Mouse (Mus musculus) stomach, embryonic 16.5 days (tissue): Measurements from ENCODE around the gene Smim10l1. TPM values are rescaled to one million over a fixed set of nuclear protein-coding genes. Genes with fewer than 3 reads are reported as not detected.

Experiments used
- ATAC-seq: fragments of 200-750 bp; cut with Nextera tagmentation; 2 replicates; pipeline ENCODE4 v1.8.0; 2017; ENCODE audit warnings: moderate number of reproducible peaks, moderate TSS enrichment; ENCODE audit not compliant: insufficient read depth, low FRiP score
- H3K27ac ChIP-seq: fragments of 300-500 bp; sonication (generic); 2 replicates; pipeline ENCODE4 v1.5.1; 2014; ENCODE audit warnings: low read length
- H3K27me3 ChIP-seq: fragments of 300-500 bp; sonication (generic); 2 replicates; pipeline ENCODE4 v1.6.1; 2014; ENCODE audit warnings: low read length, control low read depth, mixed read lengths; ENCODE audit not compliant: control insufficient read depth, insufficient read depth
- H3K36me3 ChIP-seq: fragments of 300-500 bp; sonication (generic); 2 replicates; pipeline ENCODE4 v1.6.1; 2014; ENCODE audit warnings: low read length; ENCODE audit not compliant: control insufficient read depth, insufficient read depth
- H3K4me1 ChIP-seq: fragments of 300-500 bp; sonication (generic); 2 replicates; pipeline ENCODE4 v1.6.1; 2014; ENCODE audit warnings: low read length, control low read depth, mixed read lengths; ENCODE audit not compliant: control insufficient read depth, insufficient read depth
- H3K4me2 ChIP-seq: fragments of 300-500 bp; sonication (generic); 2 replicates; pipeline ENCODE4 v1.6.1; 2014; ENCODE audit warnings: low read depth, low read length, mixed read lengths
- H3K4me3 ChIP-seq: fragments of 300-500 bp; sonication (generic); replicated peaks from 2 replicates; pipeline ENCODE4 v1.5.1; 2014; ENCODE audit warnings: mild to moderate bottlenecking, low read length
- H3K9ac ChIP-seq: fragments of 300-500 bp; sonication (generic); 2 replicates; pipeline ENCODE4 v1.6.1; 2014; ENCODE audit warnings: low read length
- H3K9me3 ChIP-seq: fragments of 300-500 bp; sonication (generic); replicated peaks from 2 replicates; pipeline ENCODE4 v1.6.1; 2016; ENCODE audit warnings: low read length, control low read depth; ENCODE audit not compliant: control insufficient read depth
- WGBS: fragments of 180-500 bp; shearing (Covaris S2); extraction: QIAGEN DNeasy Blood & Tissue Kit; methylation state at CpG from one replicate; pipeline ENCODE4 v1.1.7; 2014; 5-methylcytosine and 5-hydroxymethylcytosine counted together
- polyA plus RNA-seq: library from polyadenylated mRNA; unstranded; fragments of >200 nt; fragmentation: Nextera tagmentation; extraction: Ambion mirVana; gene quantifications from 2 replicates; pipeline ENCODE4 v1.2.1, GENCODE M21; 2015

Smim10l1 gene
- polyA plus RNA-seq = 74.9 and 82.3 TPM in 2 replicates

DNA sequence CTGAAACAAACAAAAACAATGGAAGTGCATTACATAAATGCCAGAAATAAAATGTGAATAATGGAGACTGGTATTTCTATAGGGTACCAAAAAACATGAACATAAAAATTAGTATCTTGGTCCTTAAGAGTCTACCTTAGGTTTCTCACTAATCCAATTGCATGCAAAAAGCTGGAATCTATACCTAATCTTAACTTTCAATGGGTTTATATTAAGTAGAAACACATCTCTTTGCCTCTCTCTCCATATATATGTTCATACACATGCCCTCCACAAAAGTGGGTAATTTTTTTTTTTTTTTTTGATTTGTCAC is at the start of gene Smim10l1:
Smim10l1 (plus strand) TSS at position 301 of the 313 bp plus-strand sequence.
- Histone ChIP-seq H3K36me3 (peaks cover 3% of the 10 kb centered on the region; the same call in 1 of the 2 replicates), H3K9ac (peak within 1 kb of the TSS; percentile 97), H3K4me2 (peak within 1 kb of the TSS; percentile 73), H3K4me3 (peak within 1 kb of the TSS; percentile 70), H3K27ac (peak within 1 kb of the TSS; percentile 96), H3K27me3 (no peaks in the 10 kb centered on the region), H3K4me1 (no peaks in the 10 kb centered on the region), H3K9me3 (no peaks in the 10 kb centered on the region)
- ATAC-seq = no peak

DNA sequence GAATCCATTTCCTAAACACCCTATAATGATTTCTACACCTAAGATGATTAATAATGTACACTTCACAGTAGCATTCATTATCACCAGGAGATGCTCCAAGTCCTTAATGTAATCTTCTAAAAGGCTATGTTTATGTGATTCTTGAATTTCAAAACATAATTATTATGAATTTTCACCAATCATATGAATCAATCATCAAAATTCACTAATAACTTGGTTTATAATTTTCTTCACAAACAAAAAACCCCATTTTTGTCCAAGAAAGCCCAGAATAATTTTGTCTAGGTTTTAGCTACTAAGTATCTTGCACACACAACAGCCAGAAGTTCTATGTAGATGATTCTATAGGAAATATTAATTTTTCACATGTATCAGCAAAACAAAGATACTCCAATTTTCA is 49.0 kb upstream of the Smim10l1 start, which contains the start of gene Tas2r140:
Tas2r140 (minus strand) TSS at position 101 of the 400 bp plus-strand sequence.
- ATAC-seq = no peak
- Histone ChIP-seq H3K4me3 (no peak within 1 kb of the TSS), H3K27me3 (no peaks in the 10 kb centered on the region), H3K27ac (no peak within 1 kb of the TSS), H3K9me3 (no peaks in the 10 kb centered on the region), H3K4me1 (no peaks in the 10 kb centered on the region), H3K4me2 (no peak within 1 kb of the TSS), H3K36me3 (no peaks in the 10 kb centered on the region), H3K9ac (no peak within 1 kb of the TSS)

DNA sequence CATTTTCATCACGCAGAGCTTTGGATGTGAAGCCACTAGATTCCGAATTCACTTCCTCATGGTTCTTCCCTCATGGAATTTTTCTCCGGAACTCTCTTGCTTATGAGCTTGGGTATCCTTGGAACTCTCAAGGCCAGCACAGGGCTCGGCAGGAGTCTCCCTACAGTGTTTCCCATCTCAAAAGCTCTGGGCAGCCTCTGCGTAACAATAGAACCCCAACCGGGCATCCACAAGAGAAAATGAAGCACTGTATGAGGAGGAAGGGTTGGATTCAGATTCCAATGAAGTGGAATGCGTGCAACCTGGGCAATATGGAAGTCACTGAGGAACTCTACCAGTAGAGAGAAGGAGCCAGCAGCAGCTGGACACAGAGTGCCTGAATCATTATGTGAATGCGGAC is 12.5 kb upstream of the Smim10l1 start:
- H3K9me3 ChIP-seq = no peaks in the 10 kb centered on the region
- 83% methylated on average over 8 of the region's 8 CpGs for WGBS

DNA sequence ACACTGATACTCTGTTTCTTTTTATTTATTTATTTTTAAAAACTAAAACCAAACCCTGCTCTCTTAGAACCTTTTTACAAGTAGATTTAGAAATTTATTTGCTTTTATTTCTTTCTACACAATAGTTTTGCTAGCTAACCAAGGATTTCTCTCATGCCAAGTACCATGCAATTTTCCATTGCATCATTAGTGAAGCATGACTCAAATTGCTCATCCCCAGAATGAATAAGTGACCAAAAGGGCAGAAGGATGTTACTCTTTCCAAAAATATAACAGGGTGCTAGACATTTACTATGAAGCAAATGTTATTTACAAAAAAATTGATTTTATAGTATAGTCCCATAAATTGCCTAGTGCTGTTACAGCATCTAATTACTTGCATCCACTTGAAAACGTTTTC is 2.3 kb upstream of the Smim10l1 start:
- no peaks in the 10 kb centered on the region for H3K9me3 ChIP-seq
- ATAC-seq = no peak
- 40% methylated on average over 1 of the region's 1 CpGs for WGBS

More for the DNA sequence above, 12.5 kb upstream of the Smim10l1 start:
- H3K4me3 ChIP-seq = no peak overlapping the region
- H3K9ac ChIP-seq = no peak overlapping the region
- H3K27ac ChIP-seq = no peak overlapping the region
- H3K27me3 ChIP-seq = no peaks in the 10 kb centered on the region
- H3K4me1 ChIP-seq = no peaks in the 10 kb centered on the region
- no peak overlapping the region for H3K4me2 ChIP-seq
- no peak for ATAC-seq
- H3K36me3 ChIP-seq = no peaks in the 10 kb centered on the region

DNA sequence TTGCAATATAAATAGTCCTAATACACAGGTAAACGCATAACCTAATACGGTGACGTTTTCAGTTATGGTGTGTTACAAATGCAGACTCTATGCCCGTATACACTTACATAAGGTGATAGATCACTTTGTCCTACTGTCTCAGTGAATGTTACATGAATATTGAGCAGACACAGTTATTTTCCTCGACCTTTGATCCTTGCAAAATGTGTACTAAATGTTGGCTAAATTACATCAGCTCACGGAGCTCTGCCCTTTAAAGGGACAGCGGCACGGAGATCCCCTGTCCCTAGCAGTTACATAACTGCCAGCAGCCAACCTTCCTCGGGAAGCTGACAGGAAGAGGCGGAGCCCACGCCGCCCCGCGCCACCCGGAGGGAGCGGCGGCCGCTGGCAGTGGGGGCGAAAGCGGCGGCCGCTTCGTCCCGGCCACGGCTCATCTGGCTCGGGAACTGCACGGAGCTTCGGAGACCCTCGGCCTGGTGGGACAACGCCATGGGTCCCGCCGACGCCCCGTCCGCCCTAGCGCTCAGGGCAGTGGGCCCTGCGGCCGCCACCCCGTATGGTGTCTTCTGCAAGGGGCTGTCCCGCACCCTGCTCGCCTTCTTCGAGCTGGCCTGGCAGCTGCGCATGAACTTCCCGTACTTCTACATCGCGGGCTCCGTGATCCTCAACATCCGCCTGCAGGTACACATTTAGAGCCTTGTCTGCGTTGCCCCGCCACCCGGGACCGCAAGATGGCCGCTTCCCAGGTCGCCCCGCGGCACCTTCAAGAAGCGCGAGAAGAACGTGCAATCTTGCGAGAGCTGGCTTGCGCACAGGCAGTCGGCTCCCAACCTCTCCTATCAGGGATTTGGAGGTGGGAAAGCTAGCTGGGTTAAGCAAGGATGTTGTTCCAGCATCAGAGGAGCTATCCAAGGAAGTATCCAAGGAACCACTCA is 482 bp downstream of the Smim10l1 start:
- Histone ChIP-seq H3K4me1 (no peaks in the 10 kb centered on the region), H3K27me3 (no peaks in the 10 kb centered on the region), H3K9me3 (no peaks in the 10 kb centered on the region), H3K9ac (peak overlapping the region; percentile 97), H3K4me3 (peak overlapping the region; percentile 70), H3K27ac (peak overlapping the region; percentile 96), H3K4me2 (peak overlapping the region; percentile 73), H3K36me3 (peaks cover 3% of the 10 kb centered on the region; the same call in 1 of the 2 replicates)
- ATAC-seq = peak; percentile 98
- WGBS = under 1% methylated on average over 62 of the region's 62 CpGs

More for the DNA sequence above, 2.3 kb upstream of the Smim10l1 start:
- Histone ChIP-seq H3K4me3 (no peak overlapping the region), H3K27ac (no peak overlapping the region), H3K27me3 (no peaks in the 10 kb centered on the region), H3K9ac (no peak overlapping the region), H3K4me1 (no peaks in the 10 kb centered on the region), H3K4me2 (no peak overlapping the region), H3K36me3 (no peaks in the 10 kb centered on the region)

Other genes starting within 250 kb of the Smim10l1 start
- not detected in 2 replicates for gene Tas2r116, start 249.5 kb upstream of the Smim10l1 start, polyA plus RNA-seq
- not detected in 2 replicates for gene Tas2r110, start 236.9 kb upstream of the Smim10l1 start, polyA plus RNA-seq
- gene Tas2r113, start 211.9 kb upstream of the Smim10l1 start, polyA plus RNA-seq = not detected in 2 replicates
- not detected in 2 replicates for gene Tas2r125, start 195.3 kb upstream of the Smim10l1 start, polyA plus RNA-seq
- not detected in 2 replicates for gene Tas2r129, start 153.8 kb upstream of the Smim10l1 start, polyA plus RNA-seq
- not detected in 2 replicates for gene Tas2r131, start 147.0 kb upstream of the Smim10l1 start, polyA plus RNA-seq
- not detected in 2 replicates for gene Tas2r109, start 123.9 kb upstream of the Smim10l1 start, polyA plus RNA-seq
- gene Tas2r103, start 67.8 kb upstream of the Smim10l1 start, polyA plus RNA-seq = not detected in 2 replicates
- gene Tas2r140, start 49.1 kb upstream of the Smim10l1 start, polyA plus RNA-seq = not detected in 2 replicates
- gene 5530400C23Rik, start 187.3 kb downstream of the Smim10l1 start, polyA plus RNA-seq = not detected in 2 replicates